Mouse (Mus musculus) ES-E14 (cell line): ENCODE measurements around the gene G3bp1. TPM values are rescaled to one million over a fixed set of nuclear protein-coding genes. Genes with fewer than 3 reads are reported as not detected.

ENCODE experiments used
- DNase-seq: peaks from one replicate; pipeline ENCODE4 v3.0.0-alpha.2; 2013; ENCODE audit warnings: low read depth, low spot score
- H3K27ac ChIP-seq: 2 replicates; pipeline ENCODE4 v1.5.1; 2012; ENCODE audit warnings: low read depth, mild to moderate bottlenecking, low read length, moderate library complexity, mixed read lengths; ENCODE audit not compliant: poor library complexity, insufficient read depth, severe bottlenecking
- H3K36me3 ChIP-seq: 2 replicates; pipeline ENCODE4 v1.6.1; 2012; ENCODE audit warnings: mild to moderate bottlenecking, low read length, moderate library complexity, mixed read lengths; ENCODE audit not compliant: control insufficient read depth, poor library complexity, insufficient read depth, severe bottlenecking
- H3K4me1 ChIP-seq, 2 experiments: fragments of 150-350 bp in 1 of 2; sonication (generic) in 1 of 2; 2 replicates each; pipeline ENCODE4 v1.6.1; 2012; ENCODE audit warnings: low read length in 2 of 2, mild to moderate bottlenecking in 1 of 2, mixed read lengths in 1 of 2; ENCODE audit not compliant: control insufficient read depth in 2 of 2, insufficient read depth in 2 of 2, poor library complexity in 1 of 2
- H3K4me3 ChIP-seq, 2 experiments: fragments of 150-350 bp in 1 of 2; sonication (generic) in 1 of 2; 2 replicates each; pipeline ENCODE4 v1.5.1; 2012; ENCODE audit warnings: low read length in 2 of 2, low read depth in 1 of 2, mild to moderate bottlenecking in 1 of 2, mixed read lengths in 1 of 2; ENCODE audit not compliant: insufficient read depth in 1 of 2, poor library complexity in 1 of 2, severe bottlenecking in 1 of 2
- H3K9ac ChIP-seq: 2 replicates; pipeline ENCODE4 v1.6.1; 2012; ENCODE audit warnings: low read depth, mild to moderate bottlenecking, low read length, mixed read lengths; ENCODE audit not compliant: poor library complexity, insufficient read depth, severe bottlenecking
- H3K9me3 ChIP-seq: fragments of 150-350 bp; sonication (generic); 2 replicates; pipeline ENCODE4 v1.6.1; 2012; ENCODE audit warnings: low read depth, mild to moderate bottlenecking, low read length; ENCODE audit not compliant: control insufficient read depth, insufficient read depth
- CHD2 ChIP-seq: IDR thresholded peaks from 2 replicates; pipeline ENCODE4 v1.6.1; 2014; ENCODE audit warnings: mild to moderate bottlenecking, low read depth, low read length, inconsistent platforms
- HCFC1 ChIP-seq: IDR thresholded peaks from 2 replicates; pipeline ENCODE4 v1.6.1; 2012; ENCODE audit warnings: low read length, inconsistent platforms, borderline replicate concordance; ENCODE audit not compliant: insufficient read depth
- MAFK ChIP-seq: IDR thresholded peaks from 2 replicates; pipeline ENCODE4 v1.6.1; 2014; ENCODE audit warnings: mild to moderate bottlenecking, low read depth, low read length, inconsistent platforms; ENCODE audit not compliant: insufficient read depth
- ZC3H11A ChIP-seq: IDR thresholded peaks from 2 replicates; pipeline ENCODE4 v1.6.1; 2012; ENCODE audit warnings: low read depth, mild to moderate bottlenecking, inconsistent platforms, low read length, borderline replicate concordance
- ZNF384 ChIP-seq: IDR thresholded peaks from 2 replicates; pipeline ENCODE4 v1.6.1; 2012; ENCODE audit warnings: low read depth, low read length, inconsistent platforms
- in situ Hi-C, 2 experiments: fragments of 600-800 bp; cut with MboI; formaldehyde crosslinking; loops; one replicate each; pipeline ENCODE4 v1.15.1; 2025; ENCODE audit warnings: low sequenced_read_pairs in 2 of 2, inconsistent platforms in 1 of 2; ENCODE audit not compliant: unreplicated experiment in 2 of 2
- total RNA-seq: library from RNA; depleted of rRNA; stranded (reverse); fragments of 300-350 nt; gene quantifications from 2 replicates; pipeline ENCODE4 v1.2.3, GENCODE M21; 2012

G3bp1 gene
- total RNA-seq, 1 experiment, result 189 TPM

GRCm38 (mm10) chr11:55461019-55461645 lies 8.4 kb upstream of the G3bp1 start, which contains the start of gene Atox1:
Gene Atox1, minus strand, starts transcription at chr11:55461239.
- Histone ChIP-seq H3K4me1 (peaks cover 0 to 8% of the 10 kb centered on the region in 2 experiments; a peak in 3 of 4 replicates), H3K9ac (peak within 1 kb of the TSS; percentile 75), H3K27ac (no peak within 1 kb of the TSS; the same call in 1 of the 2 replicates), H3K36me3 (no peaks in the 10 kb centered on the region; the same call in 1 of the 2 replicates), H3K9me3 (no peaks in the 10 kb centered on the region), H3K4me3 (peak within 1 kb of the TSS; percentile 85 to 99)
- in situ Hi-C loops, result no loop called here
- TF ChIP-seq CHD2, result no peak; the same call in 1 of the 2 replicates
- TF ChIP-seq ZNF384, result no peak
- TF ChIP-seq ZC3H11A, result no peak
- no peak for TF ChIP-seq HCFC1
- no peak for TF ChIP-seq MAFK
- DNase-seq, result peak; percentile 96

GRCm38 (mm10) chr11:55462149-55462548 lies 7.3 kb upstream of the G3bp1 start:
- Histone ChIP-seq H3K4me3 (no peak overlapping the region), H3K4me1 (peaks cover 0 to 5% of the 10 kb centered on the region in 2 experiments; a peak in 3 of 4 replicates), H3K9me3 (no peaks in the 10 kb centered on the region), H3K9ac (no peak overlapping the region), H3K36me3 (no peaks in the 10 kb centered on the region; the same call in 1 of the 2 replicates), H3K27ac (no peak overlapping the region)
- in situ Hi-C loops, result no loop called here
- TF ChIP-seq CHD2 (no peak), MAFK (no peak), ZNF384 (no peak), ZC3H11A (no peak), HCFC1 (no peak)
- DNase-seq, result no peak

- TF ChIP-seq CHD2 (no peak), ZC3H11A (no peak), MAFK (no peak), HCFC1 (no peak), ZNF384 (no peak)
- no peak for DNase-seq
- Histone ChIP-seq H3K4me1 (peaks cover 0 to 1% of the 10 kb centered on the region in 2 experiments; a peak in 3 of 4 replicates), H3K36me3 (no peaks in the 10 kb centered on the region), H3K4me3 (no peak overlapping the region), H3K9ac (0 out of 2 replicates have a peak overlapping the region, but pooled peaks have one; percentile 14), H3K27ac (no peak overlapping the region), H3K9me3 (no peaks in the 10 kb centered on the region)
- in situ Hi-C loops, result no loop called here
Measured at GRCm38 (mm10) chr11:55464707-55465106, 4.8 kb upstream of the G3bp1 start.

- Histone ChIP-seq H3K36me3 (peaks cover 2% of the 10 kb centered on the region; the same call in 1 of the 2 replicates), H3K9ac (no peak overlapping the region), H3K27ac (no peak overlapping the region), H3K9me3 (no peaks in the 10 kb centered on the region), H3K4me1 (no peaks in the 10 kb centered on the region; a peak in 1 of 4 replicates), H3K4me3 (no peak overlapping the region)
- in situ Hi-C loops, result no loop called here
- TF ChIP-seq MAFK, result no peak
- no peak for TF ChIP-seq ZNF384
- TF ChIP-seq CHD2, result no peak
- TF ChIP-seq ZC3H11A, result no peak
- no peak for TF ChIP-seq HCFC1
- no peak for DNase-seq
Measured at GRCm38 (mm10) chr11:55465177-55465576, 4.3 kb upstream of the G3bp1 start.
